Mouse (Mus musculus) adrenal gland, adult 2 months (tissue): ENCODE measurements around the gene Mier2. TPM values are rescaled to one million over a fixed set of nuclear protein-coding genes. Genes with fewer than 3 reads are reported as not detected.

ENCODE experiments used
- DNase-seq: peaks from one replicate; pipeline ENCODE4 v3.0.0; 2021
- polyA plus RNA-seq: library from polyadenylated mRNA; depleted of rRNA; stranded (reverse); fragments of >200 nt; gene quantifications from 2 replicates; pipeline ENCODE4 v1.2.3, GENCODE M21; 2012
- total RNA-seq, 2 experiments: library from RNA; stranded (reverse); gene quantifications; 2 replicates each; pipeline ENCODE4 v1.2.3; 2021

Mier2 gene
- total and polyA plus RNA-seq, 3 experiments: 26.7 to 150 (median 30.9) TPM

DNA sequence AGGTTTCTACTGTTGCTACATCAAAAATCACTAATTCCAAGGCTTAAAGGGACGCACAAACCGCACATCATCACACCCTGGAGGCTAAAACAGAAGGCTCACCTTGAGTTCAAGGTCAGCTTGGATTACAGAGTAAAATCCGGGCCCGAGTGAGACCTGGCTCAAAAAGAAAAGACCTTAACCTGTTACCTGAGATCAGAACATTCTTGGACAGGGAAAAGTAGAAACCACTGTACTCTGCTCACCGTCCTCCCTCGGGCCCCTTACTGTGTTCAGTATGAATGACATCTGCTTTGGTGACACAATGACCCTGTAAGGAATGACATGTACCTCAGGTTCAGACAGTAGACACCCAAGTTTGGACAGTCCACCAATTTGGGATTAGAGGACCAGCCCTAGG is 19.8 kb upstream of the Mier2 start:
- DNase-seq: no peak

DNA sequence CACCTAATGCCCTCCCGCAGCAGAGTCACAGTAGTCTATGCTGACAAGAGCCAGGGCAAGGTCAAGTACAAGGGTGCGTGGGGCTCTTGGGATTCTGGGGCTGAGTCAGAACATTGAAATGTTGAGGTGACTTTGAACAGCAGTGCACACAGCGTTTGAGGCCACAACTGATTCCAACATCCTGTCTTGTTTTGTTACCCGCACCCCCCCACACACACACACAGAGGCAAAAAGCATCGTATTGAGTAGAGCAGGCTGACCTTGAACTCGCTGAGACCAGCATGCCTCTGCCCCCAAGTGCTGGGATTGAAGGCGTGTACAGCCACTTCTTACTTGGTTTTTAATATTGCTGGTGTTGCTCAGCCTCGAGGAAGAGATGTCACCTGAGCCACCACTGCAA is 19.4 kb upstream of the Mier2 start:
- DNase-seq: peak; percentile 23

DNA sequence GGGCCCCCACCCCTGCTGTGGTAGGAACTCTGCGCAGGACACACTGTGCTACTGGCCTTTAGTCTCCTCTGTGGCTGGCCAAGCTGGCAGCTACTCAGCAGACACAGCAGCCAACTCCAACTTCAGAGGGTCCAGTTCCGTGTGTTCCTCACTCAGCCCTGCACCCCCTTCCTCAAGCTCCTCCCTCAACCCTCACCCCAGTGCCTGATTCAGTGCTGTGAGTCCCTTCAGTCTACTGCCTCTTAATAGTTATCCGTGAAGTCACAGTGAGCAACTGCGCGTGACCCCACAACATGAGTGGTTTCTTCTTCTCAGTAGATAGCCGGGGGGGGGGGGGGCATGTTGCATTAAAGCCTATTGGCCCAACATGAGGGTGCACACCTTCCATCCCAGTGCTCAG is 18.6 kb upstream of the Mier2 start:
- no peak for DNase-seq

DNA sequence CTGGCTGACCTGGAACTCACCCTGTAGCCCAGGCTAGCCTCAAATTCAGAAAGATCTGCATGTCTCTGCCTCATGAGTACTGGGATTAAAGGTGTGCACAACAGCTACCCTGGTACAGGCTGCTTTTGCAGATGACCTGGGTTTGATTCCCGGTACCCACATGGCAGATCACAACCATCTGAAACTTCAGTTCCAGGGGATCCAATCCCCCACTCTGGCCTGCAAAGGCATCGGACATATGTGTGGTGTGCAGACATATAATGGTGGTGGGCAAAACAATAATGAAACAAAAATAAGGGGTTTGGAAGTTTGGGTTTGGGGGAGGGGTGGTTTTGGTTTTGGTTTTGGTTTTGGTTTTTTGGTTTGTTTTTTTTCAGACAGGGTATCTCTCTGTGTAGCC is 16.3 kb upstream of the Mier2 start:
- DNase-seq: no peak

DNA sequence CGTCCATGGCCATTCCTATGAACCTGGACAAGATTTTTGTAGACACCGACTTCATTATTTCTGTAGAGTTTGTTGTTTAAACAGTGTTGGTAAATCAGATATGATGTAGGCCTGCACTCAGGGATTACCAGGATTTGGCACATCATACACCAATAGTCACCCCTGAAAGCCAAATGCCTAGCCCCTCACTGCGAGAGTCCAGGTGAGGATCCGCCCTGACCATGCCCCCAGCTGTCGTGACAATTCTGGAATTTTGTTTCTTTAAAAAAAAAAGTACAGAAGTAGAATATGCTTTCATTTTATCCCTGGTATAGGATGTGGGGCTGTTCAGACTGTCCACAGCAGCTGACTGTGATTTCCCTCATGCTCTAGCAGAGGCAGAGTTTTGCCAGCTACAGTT is 14.9 kb upstream of the Mier2 start:
- no peak for DNase-seq

DNA sequence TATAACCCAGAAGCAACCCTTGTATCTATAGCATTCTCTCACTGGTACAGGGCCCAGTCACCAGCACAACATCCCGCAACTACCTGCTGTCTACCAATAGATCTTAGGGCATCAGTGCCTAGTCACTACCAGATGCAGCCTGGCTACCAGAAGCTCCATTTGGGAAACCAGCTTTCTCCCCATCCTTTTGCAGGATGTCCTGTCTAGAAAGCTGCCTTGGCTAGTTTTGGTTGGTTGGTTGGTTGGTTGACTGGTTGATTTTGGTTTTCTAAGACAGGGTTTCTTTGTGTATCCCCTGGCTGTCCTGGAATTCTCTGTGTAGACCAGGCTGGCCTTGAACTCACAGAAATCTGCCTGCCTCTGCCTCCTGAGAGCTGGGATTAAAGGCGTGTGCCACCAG is 4.7 kb upstream of the Mier2 start:
- no peak for DNase-seq

DNA sequence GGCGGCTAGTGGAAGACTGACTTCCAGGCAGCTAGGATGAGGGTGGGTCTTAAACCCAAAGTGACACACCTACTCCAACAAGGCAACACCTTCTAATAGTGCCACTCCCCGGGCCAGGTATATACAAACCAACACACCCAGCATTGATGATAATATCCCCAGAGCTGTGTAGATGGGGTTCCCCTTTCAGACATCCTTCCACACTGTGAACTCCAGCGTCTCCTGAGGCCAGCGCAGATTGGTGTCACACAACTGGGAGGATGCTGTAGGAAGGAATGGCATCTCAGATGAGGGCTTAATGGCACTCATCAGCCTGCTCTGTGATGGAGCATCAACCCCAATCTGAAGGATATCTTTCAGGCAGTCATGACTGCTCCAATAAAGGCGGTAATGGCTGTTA is 2.5 kb upstream of the Mier2 start:
- DNase-seq: no peak

DNA sequence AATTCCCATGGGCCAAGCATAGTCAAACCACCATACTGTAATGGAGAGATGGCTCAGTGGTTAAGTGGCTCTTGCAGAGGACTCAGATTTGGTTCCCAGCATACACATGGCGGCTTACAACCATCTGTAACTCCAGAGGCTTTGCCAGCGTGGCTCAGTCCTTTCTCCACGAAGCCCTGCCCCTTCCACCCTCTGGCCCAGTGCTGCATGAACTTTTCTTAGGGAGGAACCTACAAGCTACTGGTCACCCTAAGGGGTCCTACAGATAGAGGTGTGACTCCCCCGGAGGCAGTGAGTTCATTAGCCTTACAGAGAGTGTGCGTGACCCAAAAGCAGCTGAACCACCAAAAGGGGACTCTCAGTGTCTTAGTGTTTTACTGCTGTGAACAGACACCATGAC is 2.0 kb upstream of the Mier2 start:
- no peak for DNase-seq

DNA sequence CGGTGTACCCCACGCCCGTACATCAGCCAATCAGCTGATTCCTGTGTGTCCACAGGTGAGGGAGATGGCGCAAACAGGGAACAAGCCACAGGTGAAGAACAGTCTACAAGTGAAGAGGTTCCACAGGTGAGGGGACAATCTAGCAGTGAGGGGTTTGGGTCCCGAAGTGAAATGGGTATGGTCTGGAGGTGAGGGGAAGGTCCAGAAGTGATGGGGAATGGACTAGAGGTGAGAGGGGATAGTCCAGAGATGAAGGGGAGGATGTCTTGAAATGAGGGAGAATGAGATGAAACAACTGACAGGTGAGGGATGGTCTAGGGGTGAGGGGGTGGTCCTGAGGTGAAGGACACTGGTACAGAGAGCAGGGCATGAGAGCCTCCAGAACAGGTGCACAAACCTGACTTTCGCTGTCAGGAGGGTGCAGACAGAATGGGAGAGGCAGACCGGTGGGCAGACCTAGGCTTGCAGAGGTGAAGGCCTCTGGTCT is 282 bp upstream of the Mier2 start:
- no peak for DNase-seq

DNA sequence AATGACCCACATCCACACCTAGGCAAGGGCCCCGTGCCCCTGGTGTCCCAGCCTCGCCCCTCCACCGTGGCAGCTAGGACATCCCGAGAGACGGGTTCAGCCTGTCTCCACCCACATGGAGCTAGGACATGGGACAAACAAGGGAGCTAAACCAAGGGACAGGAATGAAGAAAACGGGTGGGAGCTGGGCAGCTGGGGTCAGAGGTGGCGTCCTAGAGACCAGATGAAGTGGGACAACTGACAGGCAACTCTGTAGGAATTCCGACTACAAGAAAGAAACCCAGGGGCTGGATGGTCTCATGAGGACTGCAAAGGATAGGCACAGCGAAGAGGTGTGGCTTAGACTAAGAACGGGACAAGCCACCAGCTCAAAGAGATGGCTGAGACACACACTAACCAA is 1.3 kb downstream of the Mier2 start:
- DNase-seq: no peak

DNA sequence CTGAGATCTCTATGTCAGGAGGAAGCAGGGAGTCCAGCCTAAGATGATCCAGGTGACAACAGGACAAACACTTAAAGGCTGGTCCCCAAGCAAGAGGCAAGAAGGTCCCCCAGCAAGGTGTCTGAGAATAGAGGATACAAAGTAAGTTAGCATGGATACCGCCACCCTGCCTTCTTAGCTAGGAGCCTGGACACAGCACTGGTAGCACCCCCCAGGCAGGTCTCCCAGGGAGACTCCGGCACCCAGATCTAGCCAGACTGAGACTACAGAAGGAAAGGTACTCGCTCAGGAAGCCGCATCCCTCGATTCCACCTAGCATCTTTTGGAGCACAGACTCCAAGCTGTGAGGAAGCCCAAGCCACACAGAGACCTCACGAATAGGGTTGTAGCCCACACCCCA is 1.8 kb downstream of the Mier2 start:
- DNase-seq: no peak

DNA sequence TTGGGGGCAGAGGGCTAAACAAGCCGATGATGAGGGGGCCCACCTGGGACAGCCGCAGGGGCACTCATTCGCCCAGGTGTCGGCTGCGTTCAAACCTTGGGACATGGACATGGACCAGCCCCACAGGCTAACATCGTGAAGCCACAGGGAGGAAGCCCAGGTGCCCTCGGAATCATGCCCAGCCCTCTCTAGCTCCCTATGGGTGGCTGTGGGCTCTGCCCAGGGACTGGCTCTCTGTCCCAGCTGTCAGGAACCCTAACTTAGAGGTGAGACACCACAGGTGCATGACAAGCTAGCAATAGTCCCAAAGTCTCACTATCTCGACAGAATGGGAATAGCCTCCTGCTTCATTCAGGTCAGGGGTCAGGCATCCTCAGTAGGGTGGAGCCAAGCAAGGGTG is 2.5 kb downstream of the Mier2 start:
- no peak for DNase-seq

DNA sequence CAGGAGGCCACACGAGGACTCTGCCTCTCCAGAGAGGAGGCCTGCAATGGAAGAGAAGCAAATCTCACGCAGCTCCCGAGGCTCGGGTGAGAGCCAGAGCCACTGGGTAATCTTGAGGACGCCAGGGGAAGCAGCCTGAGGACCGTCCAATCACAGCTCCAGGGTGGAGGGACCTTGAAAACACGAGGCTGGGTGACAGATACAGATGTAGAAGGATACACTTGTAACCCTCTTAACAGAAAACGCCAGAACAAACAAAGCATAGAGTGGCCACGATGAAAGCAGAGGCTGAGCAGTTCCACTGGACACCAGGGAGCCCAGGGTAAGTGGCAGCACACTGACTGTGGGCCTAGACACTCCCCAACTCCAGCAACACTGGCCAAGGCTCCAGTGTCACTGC is 4.6 kb downstream of the Mier2 start:
- DNase-seq: no peak

DNA sequence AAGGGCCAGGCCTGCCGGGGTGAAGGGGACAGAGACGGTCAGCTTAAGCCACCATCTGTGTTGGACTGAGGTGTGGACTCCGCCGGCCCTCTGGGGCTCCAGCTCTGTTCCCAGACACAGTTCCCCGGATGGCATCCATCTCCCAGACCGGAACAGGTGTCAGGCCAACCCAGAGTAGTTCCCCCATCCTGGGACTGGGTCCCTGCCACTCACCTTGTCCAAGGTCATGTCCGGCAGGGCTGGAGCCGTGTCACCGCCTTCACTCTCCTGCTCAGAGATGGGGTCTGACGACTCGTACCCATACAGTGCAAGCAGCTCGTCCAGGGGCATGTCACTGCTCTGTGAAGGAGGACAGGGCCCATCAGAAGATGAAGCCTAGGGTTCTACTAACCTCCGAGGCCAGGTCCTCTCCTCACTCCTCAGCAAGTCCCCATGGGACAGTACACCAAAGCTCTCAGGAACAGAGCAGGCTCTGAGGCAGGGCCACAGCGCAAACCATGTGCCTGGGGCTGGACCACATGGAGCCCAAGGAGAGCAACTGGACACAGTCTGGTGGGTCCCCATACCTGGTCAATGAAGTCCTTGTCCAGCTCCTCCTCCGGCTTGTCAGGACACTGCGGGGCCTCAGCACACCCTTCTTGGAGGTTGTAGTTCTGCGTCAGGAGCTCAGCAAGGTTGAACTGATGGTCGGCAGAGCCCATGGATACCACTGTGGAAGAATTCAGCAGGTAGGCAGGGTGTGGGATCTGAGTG is 5.9 kb downstream of the Mier2 start:
- no peak for DNase-seq

DNA sequence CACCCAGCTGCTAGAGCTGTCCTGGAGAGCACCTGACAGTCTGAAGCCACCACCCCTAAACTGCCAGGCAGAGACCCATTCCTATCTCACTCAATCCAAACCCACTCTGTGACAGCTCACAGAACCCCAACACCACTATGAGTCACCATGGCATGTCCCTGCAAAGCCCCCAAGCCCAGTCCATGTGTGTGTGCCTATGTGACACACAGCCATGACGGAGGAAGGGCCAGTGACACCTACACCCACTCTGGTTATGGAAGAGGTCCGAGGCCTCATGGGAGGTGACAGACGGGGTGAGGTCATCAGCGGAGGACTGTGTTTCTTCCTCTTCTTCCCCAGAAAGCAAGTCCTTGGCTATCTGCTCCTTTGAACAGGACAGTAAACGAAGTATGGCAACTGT is 6.5 kb downstream of the Mier2 start:
- DNase-seq: no peak

DNA sequence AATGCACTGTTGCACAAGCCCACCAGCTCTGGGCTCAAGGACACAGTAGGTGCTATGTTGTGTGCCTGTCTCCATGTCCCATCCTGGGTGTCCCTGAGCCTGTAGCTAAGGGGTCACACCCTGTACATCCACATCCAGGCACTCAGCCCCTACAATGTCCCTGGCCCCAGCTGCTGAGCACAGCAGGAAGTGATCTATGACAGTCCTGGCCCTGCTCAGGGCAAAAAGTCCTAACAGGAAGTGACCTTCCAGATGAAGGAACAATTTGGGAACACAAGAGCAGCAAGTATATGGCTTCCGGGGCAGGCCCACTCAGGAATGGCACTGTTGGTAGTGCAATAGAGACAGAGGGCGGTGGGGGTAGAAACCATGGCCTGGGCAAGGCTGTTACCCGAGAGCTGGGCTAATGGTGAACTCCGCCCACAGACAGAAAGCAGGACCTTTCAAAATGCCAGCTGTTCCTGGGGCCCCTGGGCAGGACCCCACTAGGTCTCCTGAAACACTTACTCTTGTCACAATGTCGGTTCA is 7.8 kb downstream of the Mier2 start:
- no peak for DNase-seq

DNA sequence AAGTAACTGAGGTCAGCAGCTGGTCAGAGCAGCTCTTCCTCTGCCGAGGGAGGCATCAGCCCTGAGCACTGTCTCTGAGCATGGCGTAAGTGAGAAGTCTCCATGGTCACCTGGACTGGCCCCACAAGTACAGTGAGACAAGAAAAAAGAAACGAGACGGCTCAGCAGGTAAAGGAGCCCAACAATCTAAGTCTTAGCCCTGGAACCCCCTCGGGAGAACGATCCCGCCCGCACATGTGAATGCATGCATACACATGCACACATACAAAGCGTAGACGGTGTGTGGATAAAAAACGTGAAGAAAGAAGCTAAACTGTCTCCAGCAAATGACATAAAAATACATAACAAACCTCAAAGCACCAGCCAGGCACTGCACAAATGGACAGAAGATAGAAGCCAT is 8.5 kb downstream of the Mier2 start:
- DNase-seq: no peak

DNA sequence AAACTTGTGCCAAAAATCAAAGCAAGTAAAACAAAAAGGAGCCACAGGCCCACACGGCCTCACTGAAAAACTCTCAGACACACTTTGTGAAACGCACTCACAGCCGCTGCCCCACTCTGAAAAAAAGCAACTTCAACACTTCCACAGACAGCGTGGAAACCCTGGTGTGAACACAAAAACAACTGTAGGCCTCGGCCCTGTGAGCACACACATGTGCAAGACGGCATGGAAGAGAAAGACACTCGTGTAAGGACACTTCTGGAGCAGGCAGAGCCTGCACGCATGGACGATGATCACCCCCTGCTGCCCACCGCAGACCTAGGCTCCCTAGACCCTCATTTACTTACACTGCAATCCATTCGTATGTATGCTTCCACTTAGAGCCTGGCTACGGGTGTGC is 9.1 kb downstream of the Mier2 start:
- no peak for DNase-seq

DNA sequence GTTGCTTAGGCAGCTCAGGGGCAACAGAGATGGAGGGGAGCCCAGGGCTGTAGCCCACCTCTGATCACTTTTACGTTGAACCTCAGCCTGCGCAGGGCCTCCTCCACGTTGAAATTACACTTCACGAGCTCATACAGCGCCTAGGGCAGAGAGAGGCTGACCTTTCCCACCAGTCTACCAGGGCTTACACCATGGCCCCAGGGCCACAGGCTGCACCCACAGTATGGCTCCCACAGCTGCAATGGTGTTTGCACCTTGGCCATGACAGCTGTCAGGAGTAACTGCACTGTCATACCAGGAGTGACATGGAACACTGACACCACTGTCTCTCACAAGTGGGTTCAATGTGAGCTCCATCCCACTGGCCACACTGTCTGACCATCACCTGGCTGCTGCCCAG is 10.4 kb downstream of the Mier2 start:
- no peak for DNase-seq

DNA sequence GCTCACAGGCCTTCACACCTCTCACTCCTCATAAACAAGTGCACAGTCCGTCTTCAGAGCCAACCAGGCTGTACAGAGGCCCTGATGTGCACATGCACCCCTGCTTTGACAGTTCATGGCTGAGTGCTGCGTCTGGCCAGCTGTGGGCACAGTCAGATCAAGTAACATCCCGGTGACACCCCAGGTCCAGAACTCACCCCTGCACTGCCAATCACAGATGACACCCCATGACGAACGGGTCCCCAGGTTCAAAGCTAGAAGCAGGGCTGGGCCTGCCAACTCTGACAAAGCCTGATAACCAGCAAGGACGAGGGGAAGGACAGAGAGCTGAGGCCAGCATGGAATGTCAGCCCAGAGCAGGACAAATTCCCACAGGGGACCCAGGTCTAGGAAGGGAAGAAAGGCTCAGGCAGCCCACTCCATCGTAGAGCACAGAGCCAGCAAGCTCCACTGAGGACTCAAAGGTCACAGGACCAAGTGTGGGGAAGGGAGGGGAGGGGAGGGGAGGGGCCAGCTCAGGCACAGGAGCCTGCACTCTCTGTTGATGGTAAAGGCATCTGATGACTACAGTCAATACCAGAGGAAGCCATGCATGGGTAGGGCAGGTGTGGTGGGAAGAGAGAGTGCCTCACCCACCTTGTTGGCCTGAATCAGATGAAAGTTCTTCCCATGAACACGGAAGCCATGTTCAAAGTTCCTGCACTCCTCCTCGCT is 11.0 kb downstream of the Mier2 start:
- DNase-seq: peak; percentile 75

DNA sequence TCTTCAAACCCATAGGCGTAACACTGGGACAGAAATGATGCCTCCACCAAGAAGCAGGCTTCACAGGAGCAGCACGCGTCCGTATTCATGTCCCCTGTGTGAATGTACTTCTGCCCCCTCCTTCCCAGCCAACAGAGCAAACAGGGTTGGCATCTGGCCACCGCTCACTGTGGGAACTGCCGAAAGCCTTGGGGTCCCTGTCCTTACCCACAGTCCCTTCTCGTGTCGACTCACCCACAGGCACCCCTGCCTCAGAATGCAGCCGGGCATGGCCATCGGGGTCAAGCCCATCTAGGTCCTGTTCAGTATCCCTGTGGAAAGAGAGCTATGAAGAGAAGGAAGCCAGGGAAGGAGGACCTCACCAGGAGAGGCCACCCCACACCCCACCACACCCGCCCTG is 12.8 kb downstream of the Mier2 start:
- peak; percentile 1 for DNase-seq

DNA sequence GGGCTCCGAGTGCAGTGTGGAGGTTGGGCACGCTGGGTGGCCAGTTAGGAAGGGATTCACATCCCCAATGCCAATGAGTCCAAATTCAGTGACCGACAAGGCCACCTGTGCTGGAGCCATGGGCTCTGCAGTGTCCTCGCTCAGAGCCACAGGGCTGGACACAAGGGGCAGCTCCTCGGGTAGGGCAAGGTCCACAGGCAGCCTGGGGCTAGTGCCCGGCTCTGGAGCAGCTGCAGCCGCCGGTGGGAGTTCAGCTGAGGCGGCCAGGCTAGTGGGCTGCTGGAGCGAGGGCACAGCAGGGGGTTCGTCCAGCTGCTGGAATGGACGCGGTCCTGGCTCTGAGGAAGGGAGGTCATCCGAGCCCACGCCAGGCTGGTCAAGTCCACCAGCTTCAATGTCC is 13.5 kb downstream of the Mier2 start:
- DNase-seq: peak; percentile 1

DNA sequence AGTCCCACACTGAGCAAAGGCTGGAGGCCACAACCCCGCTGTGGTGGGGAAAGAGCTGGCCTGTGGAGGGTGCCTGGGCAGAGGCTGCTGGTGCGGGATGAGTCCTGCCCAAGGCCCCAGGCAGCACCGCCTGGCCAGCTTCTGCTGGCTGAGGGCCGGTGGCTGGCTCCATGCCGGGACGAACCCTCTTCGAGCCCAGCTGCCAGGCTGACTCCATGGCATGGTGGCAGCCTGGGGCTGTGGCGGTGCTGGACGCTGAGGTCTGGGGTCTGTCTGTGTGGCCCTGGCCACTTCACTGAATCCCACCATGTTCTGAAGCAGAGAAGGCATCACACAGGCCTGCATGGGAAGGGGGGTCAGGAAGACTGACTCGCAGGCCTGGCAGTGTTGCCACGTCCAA is 14.3 kb downstream of the Mier2 start:
- DNase-seq: peak; percentile 1
